Mouse (Mus musculus) layer of hippocampus, adult 2 months (tissue): ENCODE measurements around the gene Terb2. TPM values are rescaled to one million over a fixed set of nuclear protein-coding genes. Genes with fewer than 3 reads are reported as not detected.
A peak's percentile ranks its signal among the peaks of the same experiment; 100 is the strongest.

ENCODE experiments used
- DNase-seq, 2 experiments: peaks; one replicate each; pipeline ENCODE4 v3.0.0; 2022; ENCODE audit warnings: low spot score in 2 of 2
- H3K27ac ChIP-seq: fragments of 200-600 bp; 2 replicates; pipeline ENCODE4 v1.8.1; 2022
- H3K4me3 ChIP-seq: fragments of 200-600 bp; 2 replicates; pipeline ENCODE4 v1.8.1; 2022; ENCODE audit warnings: mild to moderate bottlenecking
- CTCF ChIP-seq: fragments of 200-600 bp; conservative IDR thresholded peaks from 2 replicates; pipeline ENCODE4 v1.8.1; 2022; ENCODE audit warnings: antibody characterized with exemption, mild to moderate bottlenecking, moderate library complexity
- long read RNA-seq, 2 experiments: library from polyadenylated mRNA; stranded (forward); transcript quantifications; one replicate each; pipeline ENCODE4 v2.0.0; 2021; ENCODE audit warnings: borderline mapping rate in 2 of 2
- total RNA-seq, 2 experiments: library from RNA; stranded (reverse); gene quantifications; 2 replicates each; pipeline ENCODE4 v1.2.3; 2021

Gene Terb2
- total RNA-seq, result not detected
- long read RNA-seq, experiment 1, result 0 reads
- long read RNA-seq, experiment 2, result 0 reads

DNA sequence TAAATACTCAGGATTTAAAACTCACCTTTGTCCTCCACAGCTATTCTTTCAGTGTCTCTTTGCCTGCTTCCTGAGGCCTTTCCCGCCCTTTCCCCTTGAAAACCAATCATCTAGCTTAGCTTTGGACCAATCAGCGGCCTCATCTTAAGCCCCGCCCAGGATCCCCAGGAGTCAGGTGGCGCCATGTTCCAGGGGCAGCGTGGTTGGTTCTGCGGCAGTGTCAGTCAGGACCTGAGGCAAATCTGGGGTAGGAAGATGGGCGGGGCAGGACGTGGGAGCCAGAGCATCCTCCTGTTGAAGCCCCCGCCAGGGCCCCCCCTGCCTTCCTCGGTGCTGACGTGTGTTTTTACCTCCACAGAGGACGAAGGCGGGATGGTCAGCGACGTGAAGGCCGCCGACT, at the start of gene Terb2, which contains the start of gene Patl2:
Gene Terb2, plus strand, starts transcription at position 167 of the 400 bp plus-strand sequence.
Gene Patl2, minus strand, starts transcription at position 84 of the 400 bp plus-strand sequence.
- no peak for DNase-seq
- TF ChIP-seq CTCF, result no peak
- Histone ChIP-seq H3K27ac (no peak within 1 kb of the TSS), H3K4me3 (no peak within 1 kb of the TSS)

DNA sequence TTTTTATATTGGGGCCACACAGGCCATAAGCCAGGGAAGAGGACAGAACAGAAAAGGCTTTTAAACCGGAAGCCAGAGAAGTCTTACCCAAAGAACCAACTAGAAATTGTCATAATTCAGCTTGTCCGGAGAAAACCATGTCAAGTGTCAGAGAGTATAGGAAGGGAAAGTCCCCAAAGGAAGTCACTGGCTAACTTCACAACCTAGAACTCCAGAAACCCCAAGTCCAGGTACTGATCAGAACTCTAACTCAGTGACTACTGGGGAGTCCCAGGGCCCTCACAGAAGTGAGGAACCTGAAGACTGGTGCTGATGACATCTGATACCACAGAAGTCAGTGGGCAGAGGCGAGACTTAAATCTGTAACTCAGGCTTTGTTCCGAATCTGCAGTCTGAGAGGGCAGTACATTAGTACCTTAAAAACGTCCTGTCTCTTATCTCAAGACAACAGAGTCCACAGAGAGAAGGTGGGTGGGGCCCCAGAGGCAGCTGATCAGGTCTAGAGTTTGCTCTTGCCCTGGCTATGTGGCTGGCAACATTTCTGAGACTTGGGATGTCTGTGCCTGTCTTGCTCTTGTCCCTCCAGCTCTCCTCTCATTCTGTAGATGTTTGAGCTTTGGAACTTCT, 48.1 kb upstream of the Terb2 start:
- Histone ChIP-seq H3K27ac (no peak overlapping the region), H3K4me3 (no peak overlapping the region)
- TF ChIP-seq CTCF, result no peak
- no peak for DNase-seq

DNA sequence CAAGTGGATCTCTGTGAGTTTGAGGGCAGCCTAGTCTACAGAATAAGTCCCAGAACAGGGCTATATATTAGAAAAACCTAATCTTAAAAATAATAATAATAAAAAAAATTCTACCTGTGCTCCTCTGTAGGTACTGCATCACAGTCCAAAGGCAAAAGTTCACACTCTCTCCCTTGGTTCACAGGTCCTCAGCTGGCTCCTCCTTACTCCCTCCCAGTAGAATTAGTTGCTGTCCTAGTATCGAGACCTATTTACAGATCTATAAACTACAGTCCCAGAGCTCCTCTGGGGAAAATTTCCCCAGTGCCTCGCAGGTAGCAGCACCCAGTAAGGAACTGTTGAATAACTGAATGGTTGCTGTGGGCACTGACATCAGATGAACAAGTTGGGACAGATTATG, 45.3 kb upstream of the Terb2 start:
- no peak for DNase-seq
- Histone ChIP-seq H3K4me3 (no peak overlapping the region), H3K27ac (no peak overlapping the region)
- no peak for TF ChIP-seq CTCF

DNA sequence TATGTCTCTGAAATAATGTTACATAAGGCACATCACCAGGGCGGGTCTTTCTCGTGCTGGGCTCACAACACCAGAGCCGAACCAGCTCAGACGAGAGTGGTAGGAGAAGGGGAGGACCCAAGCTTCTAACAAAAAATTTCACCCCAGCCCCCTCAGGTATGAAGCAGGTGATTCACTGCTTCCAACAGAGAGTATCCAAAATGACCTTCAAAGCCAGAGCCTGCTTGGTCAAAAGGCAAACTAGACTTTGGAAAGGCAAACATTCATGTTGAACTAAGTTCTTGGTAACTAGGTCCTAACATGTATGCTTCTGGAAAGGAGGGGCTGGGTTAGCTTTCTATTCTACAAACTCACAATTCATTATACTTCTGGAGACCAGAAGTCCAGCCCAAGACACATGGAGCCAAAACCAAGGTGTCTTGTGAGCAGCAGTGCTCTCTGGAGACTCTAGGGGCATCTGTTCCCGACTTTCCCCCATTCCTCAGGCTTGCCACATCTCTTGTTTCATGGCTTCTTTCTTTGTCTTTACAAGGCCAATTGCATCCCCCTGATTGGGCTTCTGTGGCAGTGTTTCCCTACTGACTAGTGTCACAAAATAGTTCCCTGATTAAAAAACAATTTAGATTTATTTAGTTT, 44.6 kb upstream of the Terb2 start:
- peak; percentile 37 for TF ChIP-seq CTCF
- no peak overlapping the region for H3K4me3 ChIP-seq
- no peak for DNase-seq
- no peak overlapping the region for H3K27ac ChIP-seq

DNA sequence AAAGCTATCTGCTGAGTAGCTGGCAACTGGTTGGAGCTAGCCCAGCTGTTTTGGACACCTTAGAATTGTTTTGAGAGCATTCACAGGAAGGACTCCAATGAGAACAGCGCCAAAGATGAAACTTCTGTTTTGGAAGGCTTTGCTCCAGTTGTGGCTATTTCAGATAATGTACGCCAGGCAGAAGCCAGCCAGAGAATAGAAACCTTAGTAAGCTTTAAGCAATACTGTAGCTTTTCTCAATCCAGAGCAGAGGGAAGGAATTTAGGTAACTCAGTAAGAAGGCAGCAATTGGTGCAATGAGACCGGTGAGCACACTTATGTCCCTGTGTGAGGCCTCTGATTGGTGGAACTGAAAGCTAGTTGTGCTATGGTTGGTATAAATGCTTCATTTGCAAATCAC, 43.0 kb upstream of the Terb2 start:
- Histone ChIP-seq H3K4me3 (no peak overlapping the region), H3K27ac (no peak overlapping the region)
- no peak for DNase-seq
- TF ChIP-seq CTCF, result no peak

DNA sequence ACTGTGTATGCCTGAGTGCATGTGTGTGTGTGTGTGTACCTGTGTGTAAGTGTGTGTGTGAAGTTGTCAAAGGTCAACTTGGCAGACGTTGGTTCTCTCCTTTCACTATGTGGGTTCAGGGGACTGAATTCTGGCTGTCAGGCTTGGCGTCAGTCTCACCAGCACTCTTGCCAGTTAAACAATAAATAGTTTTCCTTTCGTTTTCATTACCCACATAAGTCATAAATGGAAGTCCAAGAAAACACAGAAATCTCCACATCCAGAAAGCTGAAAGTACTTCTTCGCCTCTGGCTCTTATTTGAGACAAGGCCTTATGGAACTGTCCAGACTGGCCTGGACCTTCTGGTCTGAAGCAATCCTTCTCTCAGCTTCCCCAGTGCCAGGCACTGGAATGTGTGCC, 40.3 kb upstream of the Terb2 start:
- Histone ChIP-seq H3K27ac (no peak overlapping the region), H3K4me3 (no peak overlapping the region)
- no peak for DNase-seq
- no peak for TF ChIP-seq CTCF

DNA sequence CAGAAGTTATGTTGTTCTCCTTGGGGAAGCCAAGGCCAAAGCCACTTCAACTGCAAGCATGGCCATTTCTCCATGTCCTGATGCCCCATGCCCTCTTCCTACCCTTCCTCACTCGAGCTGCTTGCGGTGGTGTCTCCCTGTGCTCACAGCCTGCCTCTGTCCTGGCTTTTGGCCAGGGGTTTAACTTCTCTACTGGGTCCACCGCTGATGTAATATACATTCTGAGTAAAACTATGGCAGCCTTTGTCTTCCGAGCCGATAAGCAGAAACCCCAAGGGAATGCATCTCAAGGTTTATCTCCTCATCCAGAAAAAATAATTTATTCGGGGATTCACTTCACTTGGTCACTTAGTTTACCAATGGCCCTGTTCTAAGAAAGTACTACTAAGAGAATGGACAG, 39.4 kb upstream of the Terb2 start:
- H3K4me3 ChIP-seq, result no peak overlapping the region
- TF ChIP-seq CTCF, result no peak
- no peak for DNase-seq
- H3K27ac ChIP-seq, result peak overlapping the region; percentile 49

DNA sequence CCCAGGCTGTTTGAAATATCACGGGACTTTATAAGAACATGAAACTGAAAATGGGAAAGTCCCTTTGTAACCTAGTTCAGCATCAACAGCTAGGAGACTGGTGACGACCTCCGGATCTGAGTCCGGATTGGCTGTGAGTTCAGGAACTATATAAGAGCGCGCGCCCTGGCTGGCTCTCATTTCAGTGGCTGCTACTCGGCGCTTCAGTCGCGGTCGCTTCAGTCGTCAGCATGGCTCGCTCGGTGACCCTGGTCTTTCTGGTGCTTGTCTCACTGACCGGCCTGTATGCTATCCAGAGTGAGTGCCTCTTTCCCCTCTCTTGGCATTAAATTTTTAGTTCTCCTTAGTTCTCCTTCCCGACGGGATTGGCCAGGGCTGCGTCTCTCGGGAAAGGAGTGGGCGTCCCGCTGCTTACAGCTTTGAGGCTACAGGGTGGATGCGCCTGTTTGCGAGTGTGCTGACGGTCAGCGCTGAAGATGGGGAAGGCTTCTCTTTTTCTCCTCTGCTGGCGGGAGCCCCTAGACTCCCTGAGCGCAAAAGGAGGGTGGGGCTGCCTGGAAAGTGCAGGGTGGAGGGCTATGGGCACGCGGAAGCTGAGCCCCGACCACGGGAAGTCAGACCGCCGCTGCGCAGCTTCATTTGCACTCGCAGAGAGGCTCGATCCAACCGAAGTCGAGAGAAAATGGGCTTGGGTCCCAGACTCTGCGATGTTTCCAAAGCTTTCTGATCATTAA, 38.4 kb upstream of the Terb2 start, which contains the start of gene B2m:
Gene B2m, plus strand, starts transcription at position 179 of the 734 bp plus-strand sequence.
- Histone ChIP-seq H3K27ac (peak within 1 kb of the TSS; percentile 86), H3K4me3 (peak within 1 kb of the TSS; percentile 91)
- peak; percentile 90 to 92 for DNase-seq
- no peak for TF ChIP-seq CTCF

DNA sequence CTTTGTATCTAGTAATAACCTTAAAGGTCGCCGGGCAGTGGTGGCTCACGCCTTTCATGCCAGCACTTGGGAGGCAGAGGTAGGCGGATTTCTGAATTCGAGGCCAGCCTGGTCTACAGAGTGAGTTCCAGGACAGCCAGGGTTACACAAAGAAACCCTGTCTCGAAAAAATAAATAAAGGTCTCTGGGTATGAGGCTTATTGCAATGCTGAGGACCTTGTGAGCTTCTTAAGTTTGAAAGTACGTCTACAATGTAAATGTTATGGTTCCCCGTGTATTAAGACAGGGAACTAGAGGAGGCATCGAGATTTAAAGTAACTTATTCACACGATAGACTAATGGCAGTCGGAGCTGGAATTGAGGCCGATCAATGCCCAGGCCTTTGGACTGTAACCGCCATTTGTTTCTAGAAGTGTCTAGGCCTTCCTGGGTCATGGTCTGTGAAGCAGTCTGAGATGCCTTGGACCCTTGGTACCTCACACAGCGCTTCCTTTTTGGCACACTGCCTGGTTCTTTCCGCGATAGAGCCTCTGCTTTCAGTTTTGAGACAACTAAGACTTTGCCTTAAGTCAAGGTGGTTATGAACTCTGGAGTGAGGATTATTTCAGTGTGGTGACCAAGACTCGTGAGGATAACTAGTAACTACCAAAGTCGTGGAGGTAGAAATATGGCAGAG, 37.7 kb upstream of the Terb2 start:
- TF ChIP-seq CTCF, result no peak
- H3K27ac ChIP-seq, result peak overlapping the region; percentile 86
- DNase-seq, result peak in 1 of 2 experiments; percentile 22
- H3K4me3 ChIP-seq, result peak overlapping the region; percentile 91

DNA sequence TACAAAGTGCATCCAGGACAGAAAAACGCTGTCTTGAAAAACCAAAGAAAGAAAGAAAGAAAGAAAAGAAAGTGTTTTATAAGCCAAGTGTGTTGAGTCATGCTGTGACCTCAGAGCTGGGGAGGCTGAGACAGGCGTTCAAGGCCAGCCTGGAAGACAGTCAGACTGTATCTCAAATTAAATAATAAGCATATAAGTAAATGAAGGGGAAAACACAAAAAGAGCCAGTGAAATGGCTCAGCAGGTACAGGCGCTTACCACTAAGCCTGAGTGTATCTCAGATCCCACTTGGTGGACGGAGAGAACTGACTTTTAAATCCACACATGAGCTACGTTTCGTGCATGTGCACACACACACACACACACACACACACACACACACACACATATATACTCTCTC, 36.8 kb upstream of the Terb2 start:
- H3K4me3 ChIP-seq, result no peak overlapping the region
- DNase-seq, result no peak
- no peak overlapping the region for H3K27ac ChIP-seq
- TF ChIP-seq CTCF, result no peak

DNA sequence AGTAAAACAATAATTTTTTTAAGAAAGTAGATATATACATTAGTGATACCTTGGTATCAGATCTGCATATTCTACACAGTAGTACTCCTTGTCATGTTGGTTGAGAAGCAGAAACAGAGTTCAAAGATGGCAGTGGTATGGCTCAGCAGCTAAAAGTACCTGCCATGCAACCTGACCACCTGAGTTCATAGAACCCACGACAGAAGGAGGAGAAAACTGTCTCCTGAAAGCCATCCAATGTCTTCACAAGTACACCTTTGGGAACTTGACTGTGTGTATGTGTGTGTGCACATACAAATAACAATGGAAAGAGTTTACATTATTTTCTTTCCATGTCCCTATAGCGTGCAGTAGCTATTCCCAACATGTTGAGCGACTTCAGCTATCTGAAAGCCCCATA, 36.4 kb upstream of the Terb2 start:
- Histone ChIP-seq H3K27ac (no peak overlapping the region), H3K4me3 (no peak overlapping the region)
- no peak for TF ChIP-seq CTCF
- no peak for DNase-seq

DNA sequence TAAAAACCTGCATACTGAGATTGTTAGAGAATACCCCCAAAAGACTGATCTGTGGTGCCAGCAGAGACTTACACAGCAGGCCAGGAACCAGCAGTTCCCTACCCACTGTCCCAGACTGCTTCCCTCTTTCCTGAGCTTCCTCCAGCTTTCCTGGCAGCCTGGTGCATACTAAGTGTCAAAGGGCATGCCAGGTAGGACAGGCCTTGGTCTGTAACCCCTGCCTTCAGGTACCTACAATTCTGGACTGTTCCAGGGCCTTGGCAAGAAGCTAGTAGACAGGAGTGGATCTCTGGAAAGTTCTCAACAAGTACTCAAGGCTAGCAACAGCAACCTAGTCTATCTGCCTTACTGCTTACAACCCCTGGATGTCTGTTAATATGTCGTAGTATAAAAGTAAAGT, 34.9 kb upstream of the Terb2 start:
- no peak for TF ChIP-seq CTCF
- H3K27ac ChIP-seq, result no peak overlapping the region
- DNase-seq, result no peak
- no peak overlapping the region for H3K4me3 ChIP-seq

DNA sequence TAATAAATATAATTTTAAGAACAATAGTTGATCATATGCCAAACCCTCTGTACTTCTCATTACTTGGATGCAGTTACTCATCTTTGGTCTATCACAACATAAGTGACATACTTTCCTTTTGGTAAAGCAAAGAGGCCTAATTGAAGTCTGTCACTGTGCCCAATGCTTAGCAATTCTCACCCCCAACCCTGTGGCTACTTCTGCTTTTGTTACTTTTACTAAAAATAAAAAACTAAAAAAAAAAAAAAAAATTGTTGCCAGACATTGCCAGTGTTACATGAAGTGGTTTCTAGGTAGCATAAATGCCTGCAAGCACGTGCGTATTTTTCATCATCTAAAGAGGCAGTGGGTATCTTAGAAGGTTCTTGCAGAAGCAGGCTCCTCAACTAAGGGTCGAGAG, 33.2 kb upstream of the Terb2 start:
- Histone ChIP-seq H3K4me3 (no peak overlapping the region), H3K27ac (no peak overlapping the region)
- TF ChIP-seq CTCF, result no peak
- DNase-seq, result no peak
